Mouse (Mus musculus) heart, postnatal 25 days (tissue): ENCODE measurements at regions not wholly inside any gene's neighbourhood (a gene's known extent, or its start where the extent isn't known, plus 50 kb on each side); places are given as distances from the start of the nearest gene placed in this dataset.
A peak's percentile ranks its signal among the peaks of the same experiment; 100 is the strongest.

ENCODE experiments used
- DNase-seq: peaks from one replicate; pipeline ENCODE4 v3.0.0; 2022; ENCODE audit warnings: low spot score
- intact Hi-C: fragments of 180-260 bp; cut with DNase I; formaldehyde crosslinking; loops from one replicate; pipeline ENCODE4 v1.15.1; 2025

GRCm38 (mm10) chr4:56305664-56306330 lies 434.1 kb upstream of the Gm26657 start:
- intact Hi-C loops, result no loop called here
- no peak for DNase-seq

- intact Hi-C loops, result no loop called here
- DNase-seq, result no peak
Observed at GRCm38 (mm10) chr4:56304275-56304674, 435.6 kb upstream of the Gm26657 start.

- no peak for DNase-seq
- intact Hi-C loops, result no loop called here
Observed at GRCm38 (mm10) chr4:56287980-56288379, 451.9 kb upstream of the Gm26657 start.

GRCm38 (mm10) chr4:56284490-56284889 lies 455.4 kb upstream of the Gm26657 start:
- intact Hi-C loops, result no loop called here
- DNase-seq, result no peak

GRCm38 (mm10) chr4:56275836-56276235 lies 464.0 kb upstream of the Gm26657 start:
- intact Hi-C loops, result no loop called here
- DNase-seq, result no peak

GRCm38 (mm10) chr4:56271390-56271789 lies 468.5 kb upstream of the Gm26657 start:
- intact Hi-C loops, result no loop called here
- DNase-seq, result no peak

GRCm38 (mm10) chr4:56264626-56265025 lies 475.2 kb upstream of the Gm26657 start:
- intact Hi-C loops, result no loop called here
- no peak for DNase-seq

- intact Hi-C loops, result no loop called here
- no peak for DNase-seq
Observed at GRCm38 (mm10) chr4:56263822-56264221, 476.0 kb upstream of the Gm26657 start.

- DNase-seq, result no peak
- intact Hi-C loops, result no loop called here
Observed at GRCm38 (mm10) chr4:56262589-56262988, 477.3 kb upstream of the Gm26657 start.

GRCm38 (mm10) chr4:56261992-56262391 lies 477.9 kb upstream of the Gm26657 start:
- no peak for DNase-seq
- intact Hi-C loops, result no loop called here

GRCm38 (mm10) chr4:56252375-56252774 lies 487.5 kb upstream of the Gm26657 start:
- no peak for DNase-seq
- intact Hi-C loops, result no loop called here

GRCm38 (mm10) chr4:56251766-56252165 lies 488.1 kb upstream of the Gm26657 start:
- DNase-seq, result no peak
- intact Hi-C loops, result no loop called here

- intact Hi-C loops, result no loop called here
- DNase-seq, result no peak
Observed at GRCm38 (mm10) chr4:56250611-56251010, 489.3 kb upstream of the Gm26657 start.

- intact Hi-C loops, result no loop called here
Observed at GRCm38 (mm10) chr4:56243863-56244262, 496.0 kb upstream of the Gm26657 start.

GRCm38 (mm10) chr4:56238496-56239488 lies 501.1 kb upstream of the Gm26657 start:
- intact Hi-C loops, result no loop called here

More at GRCm38 (mm10) chr4:56243863-56244262, 496.0 kb upstream of the Gm26657 start:
- no peak for DNase-seq

GRCm38 (mm10) chr4:56231414-56231813 lies 508.5 kb upstream of the Gm26657 start:
- intact Hi-C loops, result no loop called here
- DNase-seq, result no peak

More at GRCm38 (mm10) chr4:56238496-56239488, 501.1 kb upstream of the Gm26657 start:
- no peak for DNase-seq

- intact Hi-C loops, result no loop called here
- no peak for DNase-seq
Observed at GRCm38 (mm10) chr4:56230451-56230850, 509.4 kb upstream of the Gm26657 start.

- intact Hi-C loops, result loop anchor here (10.0 kb wide), 1 partner anchor 572 kb away; no protein-coding TSS in a partner anchor
- no peak for DNase-seq
Observed at GRCm38 (mm10) chr4:56226493-56226892, 513.4 kb upstream of the Gm26657 start.

- intact Hi-C loops, result loop anchor here (5.0 to 10.0 kb wide), 4 partner anchors 138 to 712 kb away; no protein-coding TSS in a partner anchor
- DNase-seq, result no peak
Observed at GRCm38 (mm10) chr4:56224542-56224941, 515.3 kb upstream of the Gm26657 start.

GRCm38 (mm10) chr4:56222023-56222776 lies 517.7 kb upstream of the Gm26657 start:
- peak; percentile 17 for DNase-seq
- intact Hi-C loops, result loop anchor here (5.0 to 10.0 kb wide), 4 partner anchors 140 to 710 kb away; no protein-coding TSS in a partner anchor
